Mouse (Mus musculus): ENCODE measurements around the gene Uqcc2.
A peak's percentile ranks its signal among the peaks of the same experiment; 100 is the strongest.

Gene Uqcc2

DNA sequence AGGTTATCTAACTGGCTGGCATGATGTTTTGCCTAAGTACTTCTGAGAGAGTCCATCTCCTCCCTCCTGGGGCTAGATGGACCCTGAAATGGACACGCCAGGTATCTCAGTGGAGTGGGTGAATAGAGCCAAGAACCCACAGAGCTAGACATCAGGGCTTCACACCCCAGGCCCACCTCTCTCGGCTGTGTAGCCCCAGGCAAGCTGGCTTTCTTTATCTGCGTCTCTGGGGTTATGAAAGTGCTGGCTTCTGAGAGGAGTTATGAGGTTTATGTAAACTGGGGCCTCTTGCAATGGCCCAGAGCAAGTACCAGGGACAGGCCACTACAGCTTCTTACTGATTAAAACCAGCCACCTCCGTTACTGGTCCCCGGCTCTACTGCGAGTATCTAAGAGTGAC lies 21.2 kb upstream of the Uqcc2 start:
- DNase-seq (ENCODE audit: low spot score) = no peak

DNA sequence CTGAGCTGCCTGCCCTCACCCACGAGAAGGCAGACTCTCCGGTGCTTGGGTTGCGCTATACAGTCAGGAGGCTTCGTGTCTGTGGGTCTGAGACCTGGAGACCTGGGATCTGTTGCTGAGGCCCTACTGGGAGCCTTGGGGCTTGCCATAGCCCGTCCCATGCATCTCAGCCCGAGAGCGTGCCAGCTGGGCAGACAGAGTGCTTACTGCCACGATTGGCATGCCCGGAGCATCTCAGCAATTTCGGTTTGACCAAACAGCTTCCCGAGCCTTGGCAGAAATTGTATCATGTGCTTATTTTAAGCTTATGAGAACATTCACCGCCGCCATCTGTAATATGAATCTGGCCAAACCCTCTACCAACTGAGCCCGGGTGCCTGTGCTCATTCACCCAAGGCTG lies 20.5 kb upstream of the Uqcc2 start:
- DNase-seq (ENCODE audit: low spot score) = no peak

GRCm38 (mm10) chr17:27153773-27154193 lies 20.1 kb upstream of the Uqcc2 start:
- DNase-seq (ENCODE audit: low spot score) = no peak

DNA sequence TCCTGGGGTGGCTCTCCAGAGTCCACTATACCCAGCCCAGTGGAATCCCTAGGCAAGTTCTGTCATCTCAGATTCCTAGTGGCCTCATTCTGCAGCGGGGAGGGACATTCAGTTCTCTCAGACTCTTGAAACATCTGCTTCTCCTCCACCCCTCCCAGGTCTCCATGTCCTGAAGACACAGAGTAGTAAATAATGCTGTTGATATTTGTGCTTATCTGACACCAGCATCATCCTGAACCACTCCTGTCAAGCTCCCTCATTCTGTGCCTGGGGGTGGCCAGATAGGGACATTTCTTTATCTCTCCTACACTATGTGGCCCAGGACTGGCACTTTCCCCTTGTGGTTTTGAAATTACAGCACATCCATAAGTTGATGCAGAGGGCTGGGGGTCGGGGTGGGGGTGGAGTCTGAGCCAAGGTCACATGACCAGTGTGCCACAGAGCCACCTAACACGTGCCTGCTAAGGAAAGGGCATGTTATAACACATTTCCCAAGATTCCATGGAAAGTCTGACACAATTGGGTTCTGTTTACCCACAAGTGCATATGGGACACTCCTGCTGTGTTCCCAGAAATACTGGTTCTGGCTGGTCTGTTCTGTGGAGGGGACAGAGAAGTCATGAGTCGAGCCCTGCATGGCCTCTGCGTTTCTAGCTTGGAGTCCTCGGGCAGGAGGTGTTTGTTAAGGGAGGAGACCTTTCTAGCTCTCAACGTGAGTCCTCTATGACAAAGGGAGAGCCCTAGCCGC lies 19.4 kb upstream of the Uqcc2 start:
- DNase-seq (ENCODE audit: low spot score) = no peak

GRCm38 (mm10) chr17:27151411-27151810 lies 17.7 kb upstream of the Uqcc2 start:
- DNase-seq (ENCODE audit: low spot score) = no peak

- no peak for DNase-seq (ENCODE audit: low spot score)
These were observed 17.2 kb upstream of the Uqcc2 start for GRCm38 (mm10) chr17:27150871-27151270.

- peak; percentile 59 for DNase-seq (ENCODE audit: low spot score)
These were observed 12.7 kb upstream of the Uqcc2 start for GRCm38 (mm10) chr17:27146323-27146923.

GRCm38 (mm10) chr17:27144152-27144551 lies 10.4 kb upstream of the Uqcc2 start:
- no peak for DNase-seq (ENCODE audit: low spot score)

- DNase-seq (ENCODE audit: low spot score) = no peak
These were observed 8.3 kb upstream of the Uqcc2 start for GRCm38 (mm10) chr17:27141971-27142450.

DNA sequence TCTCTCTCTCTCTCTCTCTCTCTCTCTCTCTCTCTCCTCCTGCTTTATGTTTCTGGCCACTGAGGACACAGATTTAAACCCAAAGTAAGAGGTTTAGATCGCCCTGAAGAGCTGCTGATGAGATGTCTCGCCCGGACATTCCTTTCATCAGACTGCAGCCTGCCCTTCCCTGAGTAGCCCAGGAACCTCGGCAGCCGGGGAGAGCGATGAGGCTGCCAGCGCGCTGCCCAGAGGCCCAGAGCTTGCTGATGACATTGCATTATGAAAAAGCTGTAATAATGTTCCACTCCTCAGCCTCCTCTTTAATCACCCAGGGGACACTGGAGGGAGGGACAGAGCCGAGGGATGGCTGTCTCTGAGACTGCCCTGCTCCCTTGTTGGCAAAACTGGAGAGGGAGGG lies 6.5 kb upstream of the Uqcc2 start:
- DNase-seq (ENCODE audit: low spot score) = no peak

DNA sequence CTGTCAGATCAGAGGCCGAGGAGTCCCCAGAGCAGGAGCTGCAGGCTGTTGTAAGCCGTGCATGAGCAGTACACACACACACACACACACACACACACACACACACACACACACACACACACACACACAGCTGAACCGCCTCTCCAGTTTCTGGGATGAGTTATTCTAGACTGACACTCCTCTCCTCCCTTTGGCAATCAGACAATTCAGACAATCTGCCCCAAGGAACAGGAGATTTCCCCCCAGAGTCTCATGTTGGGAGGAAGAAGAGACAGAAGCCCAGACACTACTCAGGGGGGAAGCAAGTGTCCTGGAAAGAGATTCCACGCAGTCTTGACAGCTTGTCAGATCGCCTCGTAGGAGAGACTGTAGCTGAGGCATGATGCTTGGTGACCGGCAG lies 5.6 kb upstream of the Uqcc2 start:
- no peak for DNase-seq (ENCODE audit: low spot score)

DNA sequence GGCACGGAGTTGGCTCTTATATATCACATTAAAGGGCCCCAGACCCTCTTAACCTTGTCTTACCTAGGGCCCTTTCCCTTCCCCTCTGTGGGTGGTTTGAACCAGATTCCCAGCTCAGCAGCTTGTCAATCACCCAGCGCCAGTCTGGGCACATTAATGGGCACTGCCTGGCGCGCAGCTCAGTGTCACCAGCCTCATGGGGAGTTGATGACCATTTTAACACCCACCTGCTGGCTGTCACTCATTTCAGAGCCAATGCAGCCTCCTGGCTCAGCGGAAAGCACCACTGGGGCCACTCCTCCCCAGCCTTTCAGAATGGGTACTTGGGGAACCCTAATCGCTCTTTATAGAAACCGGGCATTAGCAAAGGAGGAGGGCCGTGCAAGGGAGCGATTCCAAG lies 4.7 kb upstream of the Uqcc2 start:
- no peak for DNase-seq (ENCODE audit: low spot score)

DNA sequence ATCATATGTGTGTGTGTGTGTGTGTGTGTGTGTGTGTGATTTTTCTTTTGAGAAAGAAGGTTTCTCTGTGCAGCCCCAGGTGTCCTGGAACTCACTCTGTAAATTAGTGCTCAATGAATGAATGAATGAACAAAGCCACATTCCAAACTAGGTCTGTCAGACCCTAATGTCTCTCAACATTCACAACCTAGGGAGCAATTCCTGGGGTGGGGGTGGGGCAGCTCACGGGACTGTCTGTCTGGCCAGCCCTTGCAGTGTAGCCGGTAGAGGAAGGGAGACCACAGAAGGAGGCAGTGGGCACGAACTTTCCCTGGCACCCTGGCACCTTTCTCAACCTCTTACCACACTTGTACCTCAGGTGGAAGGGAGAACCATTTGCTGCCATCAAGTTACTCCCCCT lies 999 bp upstream of the Uqcc2 start:
- no peak for DNase-seq (ENCODE audit: low spot score)

DNA sequence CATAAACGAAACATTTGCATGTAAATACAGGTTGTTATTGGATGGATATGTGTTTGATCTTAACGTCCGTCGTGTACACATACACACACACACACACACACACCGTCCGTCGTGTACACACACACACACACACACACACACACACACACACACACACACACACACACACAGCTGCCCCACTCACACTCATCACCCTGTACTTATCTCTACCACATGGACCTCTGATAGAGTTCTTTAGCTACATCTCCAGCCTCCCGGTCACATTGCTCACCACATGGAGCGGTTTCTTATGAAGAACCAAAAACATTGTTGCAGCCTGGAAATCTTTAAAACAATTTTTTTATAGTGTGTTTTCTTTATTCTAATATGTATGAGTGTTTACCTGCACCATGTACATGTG lies 471 bp upstream of the Uqcc2 start:
- no peak for DNase-seq (ENCODE audit: low spot score)

GRCm38 (mm10) chr17:27132238-27132637 lies 1.5 kb downstream of the Uqcc2 start:
- no peak for DNase-seq (ENCODE audit: low spot score)

DNA sequence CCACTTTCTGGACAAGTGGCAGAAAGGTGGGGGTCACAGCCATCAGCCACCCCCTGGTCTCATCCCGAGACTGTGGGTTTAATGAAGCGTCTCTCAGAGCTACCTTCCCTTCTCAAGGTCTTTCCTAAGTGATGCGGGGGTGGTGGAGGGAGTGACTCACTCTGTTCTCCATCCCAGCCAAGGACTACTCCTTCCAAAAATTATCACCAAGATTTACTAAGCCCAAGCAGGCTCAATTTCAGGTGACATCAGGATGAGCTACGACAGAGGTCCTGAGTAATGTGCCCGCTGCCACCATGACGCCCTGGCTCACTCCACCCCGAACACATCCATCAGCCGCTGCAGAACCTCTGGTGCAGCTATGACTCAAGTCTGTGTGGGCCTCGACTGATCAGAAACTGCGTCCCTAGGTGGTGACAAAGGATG lies 2.5 kb downstream of the Uqcc2 start:
- DNase-seq (ENCODE audit: low spot score) = no peak

GRCm38 (mm10) chr17:27130246-27130645 lies 3.5 kb downstream of the Uqcc2 start:
- DNase-seq (ENCODE audit: low spot score) = no peak

- DNase-seq (ENCODE audit: low spot score) = no peak
These were observed 3.9 kb downstream of the Uqcc2 start for GRCm38 (mm10) chr17:27129819-27130218.

- no peak for DNase-seq (ENCODE audit: low spot score)
These were observed 4.4 kb downstream of the Uqcc2 start for GRCm38 (mm10) chr17:27129291-27129690.

DNA sequence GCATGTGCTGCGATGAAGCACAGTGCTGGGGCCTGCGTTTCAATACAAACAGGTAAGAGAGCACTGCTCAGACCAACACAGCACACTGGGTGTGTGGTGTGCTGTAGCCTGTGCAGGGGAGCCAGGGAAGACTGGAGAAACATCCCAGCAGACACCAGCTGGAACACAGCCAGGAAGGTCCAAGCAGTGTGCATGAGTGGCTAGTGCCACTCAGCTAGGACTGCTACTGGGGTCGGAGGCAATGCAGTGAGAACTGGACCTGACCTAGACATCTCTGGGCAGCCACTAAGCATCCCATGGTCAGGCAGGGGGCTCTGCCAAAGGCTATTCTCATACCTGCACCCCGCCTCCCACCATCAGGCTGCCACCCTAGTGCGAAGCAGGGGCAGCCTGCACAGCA lies 5.5 kb downstream of the Uqcc2 start:
- no peak for DNase-seq (ENCODE audit: low spot score)

GRCm38 (mm10) chr17:27126974-27127373 lies 6.7 kb downstream of the Uqcc2 start:
- DNase-seq (ENCODE audit: low spot score) = no peak

DNA sequence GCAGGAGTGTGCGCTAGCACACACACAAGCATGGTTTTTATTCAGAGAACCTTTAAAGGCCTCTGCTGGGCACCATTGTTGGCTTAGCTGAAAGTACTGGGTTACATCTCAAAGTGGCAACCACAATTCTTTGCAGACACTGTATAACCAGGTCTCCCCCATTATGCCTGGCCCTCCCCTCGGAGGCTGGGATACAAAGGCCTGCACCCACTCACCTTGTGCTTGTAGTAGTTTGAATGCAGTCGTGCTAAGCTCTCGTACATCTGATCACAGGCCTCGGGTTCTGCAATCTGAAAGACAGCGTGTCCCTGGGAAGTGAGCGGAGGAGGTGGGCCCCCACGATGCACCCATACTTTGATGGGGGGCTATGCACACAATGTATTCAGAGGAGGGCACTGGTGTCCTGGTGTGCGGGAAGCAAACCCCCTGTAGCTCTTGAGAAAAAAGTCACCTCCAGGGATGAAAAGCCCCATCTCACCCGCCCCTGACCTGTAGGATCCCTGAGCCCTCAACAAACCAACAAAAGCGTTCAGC lies 8.0 kb downstream of the Uqcc2 start:
- no peak for DNase-seq (ENCODE audit: low spot score)

GRCm38 (mm10) chr17:27125185-27125584 lies 8.5 kb downstream of the Uqcc2 start:
- DNase-seq (ENCODE audit: low spot score) = peak; percentile 76

All from embryo, embryonic 10.5 days (tissue).